Mouse (Mus musculus) left cerebral cortex, postnatal 14 days (tissue): ENCODE results near the gene Dnah17. TPM values are rescaled to one million over a fixed set of nuclear protein-coding genes. Genes with fewer than 3 reads are reported as not detected.
A peak's percentile ranks its signal among the peaks of the same experiment; 100 is the strongest.

ENCODE experiments used
- DNase-seq, 2 experiments: peaks; one replicate each; pipeline ENCODE4 v3.0.0; 2021 to 2022; ENCODE audit warnings: low spot score in 2 of 2, mixed read lengths in 1 of 2
- intact Hi-C: fragments of 180-260 bp; cut with DNase I; formaldehyde crosslinking; loops from one replicate; pipeline ENCODE4 v1.15.1; 2025
- microRNA-seq, 2 experiments: library from miRNA; unstranded; fragments of <30 nt; microRNA quantifications; one replicate each; pipeline ENCODE4 v1.2.0; 2022
- total RNA-seq, 2 experiments: library from RNA; stranded (reverse); gene quantifications; 2 replicates each; pipeline ENCODE4 v1.2.3; 2021

Gene Dnah17
- total RNA-seq, 2 experiments from 2014 or later, result 0.08 to 0.33 TPM

DNA sequence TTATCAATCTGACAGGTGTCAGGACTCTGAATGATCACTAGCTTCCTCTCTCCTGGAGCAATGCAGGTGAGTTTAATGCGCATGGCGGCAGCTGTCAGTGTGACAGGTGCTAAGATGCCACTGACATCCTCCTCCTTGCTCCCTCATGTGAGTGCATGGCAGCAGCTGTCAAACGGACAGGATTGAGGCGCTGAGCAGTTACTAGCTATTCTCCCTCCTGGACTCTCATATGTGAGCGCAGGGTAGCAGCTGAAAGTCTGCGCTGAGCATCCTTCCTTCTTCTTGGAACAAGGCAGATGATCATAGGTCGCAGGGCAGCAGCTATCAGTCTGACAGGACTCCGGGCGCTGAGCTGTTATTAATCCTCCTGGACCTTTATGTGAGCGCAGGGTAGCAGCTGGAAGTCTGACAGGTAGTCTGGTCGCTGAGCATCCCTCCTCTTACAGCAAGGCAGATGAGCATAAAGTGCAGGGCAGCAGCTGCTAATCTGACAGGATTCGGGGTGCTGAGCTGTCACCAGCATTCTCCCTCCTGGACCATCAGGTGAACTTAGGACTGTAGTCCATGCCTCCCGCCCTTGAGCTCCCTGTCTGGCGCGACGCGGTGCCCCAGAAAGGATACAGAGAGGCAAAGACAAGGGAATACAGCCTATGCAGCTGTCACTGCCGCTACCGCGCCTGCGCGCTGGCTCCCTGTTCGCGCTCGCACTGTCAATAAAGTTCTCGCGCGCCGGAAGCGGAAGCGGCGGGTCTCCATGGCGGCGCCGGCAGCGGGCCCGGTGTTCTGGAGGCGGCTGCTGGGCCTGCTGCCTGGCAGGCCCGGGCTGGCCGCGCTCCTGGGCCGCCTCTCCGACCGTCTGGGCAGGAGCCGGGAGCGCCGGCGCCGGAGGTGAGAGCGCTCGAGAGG, 144.1 kb downstream of the Dnah17 start, which contains the start of gene Pgs1:
Gene Pgs1 (plus strand): TSS at position 167 of the 906 bp plus-strand sequence.
- intact Hi-C loops, result no loop called here
- DNase-seq, result peak; percentile 93 to 94

DNA sequence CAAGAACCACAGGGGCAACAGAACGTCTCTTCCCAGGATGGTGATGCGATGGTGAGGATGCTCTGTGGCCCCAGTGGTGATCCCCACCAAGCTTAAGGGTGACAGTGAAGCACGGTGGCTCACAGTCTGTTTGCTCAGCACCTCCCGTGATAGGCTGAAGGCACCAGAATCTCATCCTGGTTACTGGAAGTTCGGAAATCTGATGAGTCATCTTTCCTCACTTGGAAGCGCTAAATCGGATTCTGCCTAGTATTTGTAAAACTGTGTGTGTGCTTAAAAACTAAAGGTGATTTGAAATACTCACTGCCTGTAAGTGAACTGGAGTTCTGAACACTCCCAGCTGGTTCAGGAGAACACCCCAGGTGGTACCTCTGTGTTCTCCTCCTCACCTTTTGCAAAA, 146.7 kb downstream of the Dnah17 start:
- DNase-seq, result no peak
- intact Hi-C loops, result no loop called here

DNA sequence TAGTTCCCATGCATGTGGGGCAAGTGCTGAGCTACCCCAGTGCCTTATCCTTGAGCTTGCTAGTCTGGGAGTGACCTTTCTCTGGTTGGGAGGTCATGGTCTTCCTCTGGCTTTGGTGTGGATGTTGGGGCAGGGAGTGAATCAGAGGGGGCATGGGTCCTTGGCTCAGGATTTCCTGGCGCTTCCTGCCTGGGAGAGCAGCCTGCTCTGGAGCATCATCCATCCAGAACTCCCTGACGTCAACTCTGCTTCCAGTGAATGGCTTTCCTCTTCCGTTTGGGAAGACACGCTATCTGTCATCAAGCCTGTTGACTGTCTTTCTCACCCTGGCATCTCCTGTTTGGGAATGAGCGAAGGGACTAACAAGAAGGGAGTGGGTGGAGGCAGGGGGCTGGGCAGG, 148.0 kb downstream of the Dnah17 start:
- no peak for DNase-seq
- intact Hi-C loops, result no loop called here

DNA sequence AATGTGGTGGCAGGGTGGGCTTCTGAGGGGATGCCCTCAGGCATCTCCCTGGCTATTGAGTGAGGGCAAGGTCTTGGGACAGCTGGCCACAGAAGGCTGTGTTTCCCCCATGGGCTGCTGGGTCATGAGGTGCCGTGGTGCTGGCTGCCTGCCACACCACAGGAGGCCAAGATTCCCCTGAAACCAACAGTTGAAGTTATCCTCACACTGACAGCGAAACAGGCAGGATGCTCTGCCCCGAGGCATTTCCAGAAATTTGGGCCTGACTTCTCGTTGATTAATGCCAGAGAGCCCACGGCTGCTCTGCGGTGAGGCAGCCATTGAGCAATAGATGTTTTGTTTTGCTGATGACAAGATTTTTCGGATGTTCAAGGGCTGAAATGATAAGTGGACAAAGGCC, 151.0 kb downstream of the Dnah17 start:
- no peak for DNase-seq
- intact Hi-C loops, result no loop called here

DNA sequence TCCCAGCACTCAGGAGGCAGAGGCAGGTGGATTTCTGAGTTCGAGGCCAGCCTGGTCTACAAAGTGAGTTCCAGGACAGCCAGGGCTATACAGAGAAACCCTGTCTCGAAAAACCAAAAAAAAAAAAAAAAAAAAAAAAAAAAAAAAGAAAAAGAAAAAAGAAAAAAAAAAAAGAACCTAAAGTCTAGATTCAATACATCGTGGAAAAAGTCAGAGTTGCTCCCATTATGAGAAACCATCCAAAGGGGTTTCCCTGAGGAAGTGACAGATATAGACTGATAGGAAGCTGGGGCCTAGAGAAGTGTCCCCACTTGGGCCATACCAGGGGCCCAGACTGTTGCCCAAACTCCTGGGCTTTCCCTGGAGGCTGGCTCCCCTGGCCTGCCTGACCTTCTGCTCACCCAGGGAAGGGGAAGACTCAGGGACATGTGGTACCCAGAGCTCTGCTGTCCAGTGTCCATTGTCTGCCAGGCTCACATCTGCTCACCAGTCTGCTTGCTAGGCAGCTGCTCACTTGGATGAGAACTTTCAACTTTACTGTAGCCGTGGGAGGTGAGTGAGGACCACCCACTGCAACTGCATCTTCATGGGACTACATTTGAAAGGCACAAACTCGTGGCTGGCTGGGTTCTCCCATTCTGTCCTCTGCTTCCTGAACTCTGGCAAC, 152.6 kb downstream of the Dnah17 start:
- no peak for DNase-seq
- intact Hi-C loops, result no loop called here

DNA sequence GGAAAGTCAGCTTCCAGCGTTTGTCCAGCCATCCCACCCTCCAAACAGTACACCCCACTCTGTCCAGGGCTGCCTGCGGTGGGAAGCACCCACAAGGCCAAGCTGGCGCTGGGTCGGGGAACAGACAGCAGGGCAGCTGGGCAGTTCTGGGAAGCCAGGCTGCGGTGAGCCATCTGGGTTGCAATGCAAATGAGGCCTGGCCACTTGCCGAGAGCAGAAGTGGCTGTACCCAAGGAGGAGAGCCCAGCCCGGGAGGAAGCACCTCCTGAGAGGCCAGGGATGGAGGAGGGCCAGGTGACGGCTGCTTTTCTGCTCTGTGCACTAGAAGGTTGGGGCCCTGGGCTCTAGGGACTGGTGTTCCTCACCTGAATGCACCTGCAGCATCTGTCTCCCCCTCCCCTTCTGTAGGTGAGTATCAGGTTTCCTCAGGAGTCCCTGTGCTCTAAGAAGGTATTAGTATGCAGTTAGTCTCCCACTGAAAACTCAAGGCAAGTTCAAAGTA, 154.3 kb downstream of the Dnah17 start:
- peak in 1 of 2 experiments; percentile 67 for DNase-seq
- intact Hi-C loops, result no loop called here

DNA sequence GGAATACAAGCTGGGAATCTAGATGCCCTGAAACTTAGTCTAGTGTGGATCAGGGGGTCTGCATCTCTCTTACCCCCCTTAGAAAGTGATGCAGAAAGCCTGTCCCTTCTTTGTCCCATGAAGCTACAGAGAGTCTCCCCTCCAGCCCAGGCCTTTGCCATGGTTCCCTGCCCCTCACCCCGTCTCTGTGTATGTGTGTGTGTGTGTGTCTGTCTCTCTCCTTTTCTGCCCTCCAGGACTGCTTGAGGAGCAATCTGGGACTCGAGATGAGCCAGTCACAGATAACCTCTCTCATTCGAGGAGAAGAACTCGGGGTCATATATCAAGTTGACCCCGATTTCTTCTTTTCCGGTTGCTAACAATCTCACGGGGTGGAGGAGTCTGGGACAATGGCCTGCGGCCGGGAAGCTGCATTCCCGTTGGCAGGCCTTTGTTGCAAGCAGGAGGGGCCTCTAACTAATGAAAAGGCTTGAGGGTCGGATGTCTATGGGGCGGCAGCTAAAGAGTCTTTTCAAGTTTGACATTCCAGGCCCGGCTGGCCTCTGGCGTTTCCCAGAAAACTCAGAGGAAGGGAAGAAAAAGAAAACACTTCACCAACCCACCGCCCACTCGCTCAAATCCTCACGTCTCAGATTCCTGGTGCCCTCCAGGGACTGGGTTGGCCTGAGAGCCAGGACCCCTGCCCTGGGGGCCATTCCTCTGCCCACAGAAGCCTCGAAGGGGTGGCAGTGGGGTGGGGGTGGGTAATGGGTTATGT, 155.0 kb downstream of the Dnah17 start:
- DNase-seq, result no peak
- intact Hi-C loops, result no loop called here

DNA sequence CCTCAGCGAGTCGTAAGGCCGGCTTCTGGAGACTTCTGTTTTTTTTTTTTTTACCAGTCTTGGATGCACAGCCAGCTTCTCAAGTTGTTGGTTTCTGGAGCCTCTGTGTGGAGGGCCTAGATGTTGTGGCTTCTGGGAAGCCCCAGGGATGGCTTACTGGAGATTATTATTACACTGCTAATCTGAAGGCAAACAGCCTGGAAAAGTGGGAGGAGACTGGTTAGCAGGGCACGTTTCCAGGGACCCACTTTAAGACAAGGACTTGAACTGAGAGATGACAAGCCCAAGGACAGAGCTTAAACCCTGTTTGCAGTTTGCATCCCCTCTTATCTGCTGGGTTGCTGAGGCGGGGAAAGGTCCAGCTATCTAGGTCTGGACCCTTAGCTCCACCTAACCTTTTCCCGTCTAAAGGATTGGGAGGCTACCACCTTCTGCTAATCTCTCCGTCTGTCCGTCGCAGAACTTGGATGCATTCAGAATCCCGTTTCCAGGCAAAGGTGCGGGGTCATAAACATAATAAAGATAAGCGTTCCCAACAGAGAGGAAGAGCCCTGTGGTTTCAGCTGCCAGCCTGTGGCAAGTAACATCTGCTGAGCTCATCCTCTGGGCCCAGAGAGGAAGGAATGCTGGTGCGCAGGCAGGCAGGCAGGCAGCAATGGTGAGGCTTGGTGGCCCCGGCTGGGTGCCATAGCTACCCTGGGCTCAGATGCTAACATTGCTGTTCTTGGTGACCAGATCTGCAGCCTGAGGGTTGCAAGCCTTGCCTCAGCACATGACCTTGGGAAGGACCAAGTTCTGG, 155.9 kb downstream of the Dnah17 start:
- intact Hi-C loops, result loop anchor here (5.0 kb wide), 1 partner anchor 62 kb away; no protein-coding TSS in a partner anchor
- no peak for DNase-seq

DNA sequence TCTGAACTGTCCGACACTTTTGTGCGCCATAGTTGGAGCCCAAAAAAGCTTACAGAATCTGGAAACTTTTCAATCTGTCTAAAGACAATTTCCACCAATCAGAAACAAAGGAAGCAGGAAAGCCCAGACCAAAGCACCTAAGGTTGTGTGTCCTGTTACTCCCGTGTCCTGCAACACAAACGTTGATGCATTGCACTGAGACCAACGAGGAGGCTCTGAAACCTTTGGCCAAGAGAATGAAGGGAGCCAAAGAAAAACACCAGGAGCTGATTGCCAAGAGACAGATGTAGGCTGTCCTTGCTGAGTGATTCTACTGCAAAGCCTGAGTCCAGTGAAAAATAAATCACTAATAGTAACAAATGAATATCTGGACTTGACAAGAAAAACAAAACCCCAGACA, 156.9 kb downstream of the Dnah17 start:
- intact Hi-C loops, result loop anchor here (5.0 kb wide), 1 partner anchor 61 kb away; no protein-coding TSS in a partner anchor
- DNase-seq, result no peak

DNA sequence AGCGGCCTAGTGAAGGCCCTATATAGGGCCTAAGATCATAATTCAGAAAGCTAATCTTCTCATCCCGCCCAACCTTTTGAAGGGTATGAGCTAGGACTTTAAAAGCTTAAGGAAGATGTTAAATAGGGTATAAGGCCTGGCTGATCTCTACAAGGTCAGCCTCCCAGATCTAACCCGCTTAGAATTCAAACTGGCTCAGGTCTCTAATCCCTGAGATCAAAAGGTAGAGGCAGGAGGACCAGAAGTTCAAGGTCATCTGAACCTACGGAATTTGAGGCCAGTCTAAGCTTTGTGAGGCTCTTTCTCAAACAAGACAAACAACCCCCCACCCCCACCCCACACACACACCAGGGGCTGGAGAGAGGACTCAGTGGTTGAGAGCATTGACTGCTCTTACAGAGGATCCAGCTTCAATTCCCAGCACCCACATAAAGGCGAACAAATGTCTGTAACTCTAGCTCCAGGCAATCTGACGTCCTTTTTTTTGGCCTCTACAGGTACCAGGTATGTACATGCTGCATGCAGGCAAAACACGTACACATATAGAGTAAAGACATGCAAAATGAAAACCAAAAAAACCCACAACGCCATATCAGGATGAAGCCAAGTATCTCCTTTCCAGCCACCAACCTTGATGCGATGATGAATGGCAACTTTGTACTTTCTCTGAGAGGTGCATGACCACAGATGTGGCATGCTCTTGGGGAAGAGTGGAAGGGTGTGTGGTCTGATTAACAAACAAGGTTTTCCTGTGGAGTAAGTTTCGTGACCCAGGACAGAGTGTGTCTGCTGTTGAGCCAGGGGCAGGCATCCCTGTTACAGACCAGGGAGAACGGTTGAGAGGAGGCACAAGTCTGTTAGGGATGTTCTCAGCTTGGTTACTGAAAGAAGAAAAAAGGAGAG, 157.5 kb downstream of the Dnah17 start:
- intact Hi-C loops, result loop anchor here (5.0 kb wide), 1 partner anchor 61 kb away; no protein-coding TSS in a partner anchor
- no peak for DNase-seq

Small RNA genes within 50 kb of the gene (microRNA-seq; reads per million reads assigned to microRNA genes)
- 0.26 to 1.0 reads per million in 2 experiments for gene Mir6933

Other genes with a start within 250 kb of the Dnah17 start
- gene Socs3, start 160.6 kb downstream of the Dnah17 start, total RNA-seq, result 1 to 10 TPM; 3.7 to 3.8 TPM
- gene Pgs1, start 144.3 kb downstream of the Dnah17 start, total RNA-seq, result 10 to 100 TPM; 74.4 to 76.2 TPM
- gene Cyth1, start 118.0 kb upstream of the Dnah17 start, total RNA-seq, result 10 to 100 TPM; 62.5 to 71.8 TPM
- 10 to 100 TPM; 24.8 to 26.3 TPM for gene Usp36, start 159.6 kb upstream of the Dnah17 start, total RNA-seq
- 1 to 10 TPM; 1.2 to 1.3 TPM for gene Cep295nl, start 211.9 kb upstream of the Dnah17 start, total RNA-seq
- gene Timp2, start 225.1 kb upstream of the Dnah17 start, total RNA-seq, result 100 to 1,000 TPM; 287 to 330 TPM